Mouse (Mus musculus) forebrain, embryonic 16.5 days (tissue): ENCODE measurements at regions not wholly inside any gene's neighbourhood (a gene's known extent, or its start where the extent isn't known, plus 50 kb on each side); places are given as distances from the start of the nearest gene placed in this dataset.
A peak's percentile ranks its signal among the peaks of the same experiment; 100 is the strongest.

ENCODE experiments used
- ATAC-seq: fragments of 200-750 bp; cut with Nextera tagmentation; 2 replicates; pipeline ENCODE4 v1.8.0; 2017; ENCODE audit warnings: mild to moderate bottlenecking, moderate library complexity
- H3K27ac ChIP-seq: fragments of 300-500 bp; sonication (generic); 2 replicates; pipeline ENCODE4 v1.5.1; 2014; ENCODE audit warnings: low read length, control low read depth
- H3K27me3 ChIP-seq: fragments of 300-500 bp; sonication (generic); replicated peaks from 2 replicates; pipeline ENCODE4 v1.6.1; 2014; ENCODE audit warnings: low read length; ENCODE audit not compliant: control insufficient read depth, insufficient read depth
- H3K36me3 ChIP-seq: fragments of 300-500 bp; sonication (generic); 2 replicates; pipeline ENCODE4 v1.6.1; 2014; ENCODE audit not compliant: control insufficient read depth, insufficient read depth
- H3K4me1 ChIP-seq: fragments of 300-500 bp; sonication (generic); replicated peaks from 2 replicates; pipeline ENCODE4 v1.6.1; 2014; ENCODE audit warnings: low read length; ENCODE audit not compliant: control insufficient read depth, insufficient read depth
- H3K4me2 ChIP-seq: fragments of 300-500 bp; sonication (generic); 2 replicates; pipeline ENCODE4 v1.6.1; 2014; ENCODE audit warnings: mild to moderate bottlenecking, low read length, control low read depth
- H3K4me3 ChIP-seq: fragments of 300-500 bp; sonication (generic); replicated peaks from 2 replicates; pipeline ENCODE4 v1.5.1; 2014; ENCODE audit warnings: mild to moderate bottlenecking, low read length, control low read depth
- H3K9ac ChIP-seq: fragments of 300-500 bp; sonication (generic); replicated peaks from 2 replicates; pipeline ENCODE4 v1.6.1; 2014; ENCODE audit warnings: low read depth, low read length, control low read depth
- H3K9me3 ChIP-seq: fragments of 300-500 bp; sonication (generic); 2 replicates; pipeline ENCODE4 v1.6.1; 2016; ENCODE audit warnings: low read length; ENCODE audit not compliant: control insufficient read depth
- WGBS: fragments of 180-500 bp; shearing (Covaris S2); extraction: QIAGEN DNeasy Blood & Tissue Kit; methylation state at CpG from one replicate; pipeline ENCODE4 v1.1.7; 2014; 5-methylcytosine and 5-hydroxymethylcytosine counted together

DNA sequence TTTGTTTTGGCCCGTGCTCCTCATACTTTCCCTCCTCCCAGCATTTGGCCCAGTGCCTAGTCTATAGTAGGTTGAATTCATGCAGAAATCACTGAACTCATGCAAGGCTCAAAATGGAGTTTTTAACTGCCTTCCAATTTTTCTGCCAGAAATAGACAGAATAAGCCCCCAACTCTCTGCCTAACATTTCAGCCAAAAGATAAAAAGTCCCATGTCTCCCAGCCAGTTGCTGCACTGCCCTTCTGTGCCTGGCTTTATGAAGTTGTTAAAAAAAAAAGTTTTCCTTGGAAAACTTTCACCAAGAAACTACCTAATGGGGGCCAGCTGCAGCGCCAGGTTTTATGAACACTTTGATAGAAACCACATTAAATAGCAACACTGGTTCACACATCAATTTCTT, 222.0 kb downstream of the Zic3 start:
- Histone ChIP-seq H3K9ac (no peak overlapping the region), H3K4me3 (no peak overlapping the region), H3K27me3 (no peaks in the 10 kb centered on the region), H3K27ac (no peak overlapping the region), H3K36me3 (no peaks in the 10 kb centered on the region), H3K9me3 (no peaks in the 10 kb centered on the region), H3K4me1 (no peaks in the 10 kb centered on the region), H3K4me2 (no peak overlapping the region)
- no peak for ATAC-seq
- WGBS: 55% methylated on average over 2 of the region's 2 CpGs

GRCm38 (mm10) chrX:58256043-58256442, 233.5 kb downstream of the Zic3 start:
- ATAC-seq: peak; percentile 72
- H3K9me3 ChIP-seq: no peaks in the 10 kb centered on the region
- no peak overlapping the region for H3K9ac ChIP-seq
- no peak overlapping the region for H3K27ac ChIP-seq
- H3K4me2 ChIP-seq: 0 out of 2 replicates have a peak overlapping the region, but pooled peaks have one; percentile 23
- H3K4me3 ChIP-seq: no peak overlapping the region
- no peaks in the 10 kb centered on the region for H3K27me3 ChIP-seq
- WGBS: 25% methylated on average over 8 of the region's 8 CpGs
- no peaks in the 10 kb centered on the region for H3K4me1 ChIP-seq
- H3K36me3 ChIP-seq: no peaks in the 10 kb centered on the region

DNA sequence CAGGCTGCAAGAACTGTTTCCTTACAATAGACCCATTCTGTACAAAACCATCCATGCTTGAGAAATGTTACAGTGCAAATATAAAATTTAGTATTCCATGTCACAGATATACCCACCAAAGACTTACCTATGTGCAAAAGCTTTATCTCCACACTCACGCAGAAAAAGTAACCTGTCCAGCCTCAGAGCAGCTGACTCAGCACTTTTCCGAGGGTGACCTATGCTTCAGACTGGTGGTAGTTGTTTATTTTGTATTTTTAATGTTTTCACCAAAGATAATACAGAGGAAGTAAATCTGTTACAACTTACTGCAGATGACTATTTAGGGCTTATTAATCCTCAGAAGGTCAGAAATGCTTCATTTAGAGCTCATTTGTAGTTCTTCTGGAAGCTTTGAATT, 260.4 kb downstream of the Zic3 start:
- no peaks in the 10 kb centered on the region for H3K9me3 ChIP-seq
- no peak overlapping the region for H3K27ac ChIP-seq
- no peak overlapping the region for H3K4me2 ChIP-seq
- 78% methylated on average over 2 of the region's 2 CpGs for WGBS
- no peaks in the 10 kb centered on the region for H3K4me1 ChIP-seq
- H3K36me3 ChIP-seq: no peaks in the 10 kb centered on the region
- ATAC-seq: no peak
- no peak overlapping the region for H3K4me3 ChIP-seq
- H3K9ac ChIP-seq: no peak overlapping the region
- no peaks in the 10 kb centered on the region for H3K27me3 ChIP-seq

- ATAC-seq: no peak
- H3K27me3 ChIP-seq: no peaks in the 10 kb centered on the region
- H3K27ac ChIP-seq: no peak overlapping the region
- no peak overlapping the region for H3K4me2 ChIP-seq
- no peaks in the 10 kb centered on the region for H3K9me3 ChIP-seq
- no peaks in the 10 kb centered on the region for H3K4me1 ChIP-seq
- no peak overlapping the region for H3K4me3 ChIP-seq
- no peaks in the 10 kb centered on the region for H3K36me3 ChIP-seq
- H3K9ac ChIP-seq: no peak overlapping the region
Measured at GRCm38 (mm10) chrX:58322832-58323231, 300.3 kb downstream of the Zic3 start.

- H3K4me2 ChIP-seq: no peak overlapping the region
- no peak overlapping the region for H3K4me3 ChIP-seq
- ATAC-seq: no peak
- H3K27ac ChIP-seq: no peak overlapping the region
- H3K4me1 ChIP-seq: no peaks in the 10 kb centered on the region
- H3K27me3 ChIP-seq: no peaks in the 10 kb centered on the region
- WGBS: 90% methylated on average over 5 of the region's 5 CpGs
- H3K9me3 ChIP-seq: no peaks in the 10 kb centered on the region
- H3K9ac ChIP-seq: no peak overlapping the region
- H3K36me3 ChIP-seq: no peaks in the 10 kb centered on the region
Measured at GRCm38 (mm10) chrX:58351606-58352005, 329.1 kb downstream of the Zic3 start.

DNA sequence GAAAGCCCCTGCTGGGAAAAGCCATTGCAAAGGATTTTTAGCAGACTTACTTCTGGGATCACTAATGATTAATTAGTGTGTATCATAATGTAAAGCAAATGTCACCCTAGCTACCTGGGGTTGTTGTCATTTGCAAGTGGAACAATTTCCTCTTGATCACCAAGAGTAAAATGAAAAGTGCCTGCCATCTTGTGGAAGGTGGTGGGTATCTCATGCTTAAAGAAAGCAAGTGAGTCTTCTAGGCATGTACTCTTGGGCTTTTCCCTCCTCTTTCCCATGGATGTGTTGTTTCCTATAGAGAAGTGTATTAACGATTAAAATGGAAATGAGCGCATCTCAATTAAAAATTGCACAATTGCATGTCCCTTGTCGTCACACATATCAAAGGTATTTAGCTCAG, 355.4 kb downstream of the Zic3 start:
- H3K4me2 ChIP-seq: no peak overlapping the region
- H3K9ac ChIP-seq: no peak overlapping the region
- WGBS: 52% methylated on average over 3 of the region's 3 CpGs
- no peaks in the 10 kb centered on the region for H3K9me3 ChIP-seq
- no peaks in the 10 kb centered on the region for H3K36me3 ChIP-seq
- H3K27me3 ChIP-seq: no peaks in the 10 kb centered on the region
- H3K4me3 ChIP-seq: no peak overlapping the region
- no peak overlapping the region for H3K27ac ChIP-seq
- H3K4me1 ChIP-seq: no peaks in the 10 kb centered on the region
- ATAC-seq: no peak
